Mouse (Mus musculus) heart, postnatal 0 days (tissue): ENCODE data around the gene Clec10a. TPM values are rescaled to one million over a fixed set of nuclear protein-coding genes. Genes with fewer than 3 reads are reported as not detected.

Experiments used
- ATAC-seq: fragments of 200-750 bp; cut with Nextera tagmentation; 2 replicates; pipeline ENCODE4 v1.8.0; 2017; ENCODE audit warnings: low read depth, moderate number of reproducible peaks, moderate library complexity; ENCODE audit not compliant: insufficient read depth
- DNase-seq: peaks from one replicate; pipeline ENCODE4 v3.0.0-alpha.2; 2016; ENCODE audit warnings: low spot score
- H3K27ac ChIP-seq: fragments of 300-500 bp; sonication (generic); 2 replicates; pipeline ENCODE4 v1.5.1; 2014; ENCODE audit warnings: low read depth, mild to moderate bottlenecking
- H3K27me3 ChIP-seq: fragments of 300-500 bp; sonication (generic); 2 replicates; pipeline ENCODE4 v1.6.1; 2014; ENCODE audit warnings: low read length, mixed read lengths; ENCODE audit not compliant: control insufficient read depth, insufficient read depth
- H3K36me3 ChIP-seq: fragments of 300-500 bp; sonication (generic); replicated peaks from 2 replicates; pipeline ENCODE4 v1.6.1; 2014; ENCODE audit warnings: low read length, mixed read lengths; ENCODE audit not compliant: control insufficient read depth, insufficient read depth
- H3K4me1 ChIP-seq: fragments of 300-500 bp; sonication (generic); 2 replicates; pipeline ENCODE4 v1.6.1; 2014; ENCODE audit warnings: antibody characterized with exemption; ENCODE audit not compliant: control insufficient read depth, insufficient read depth
- H3K4me2 ChIP-seq: fragments of 300-500 bp; sonication (generic); 2 replicates; pipeline ENCODE4 v1.6.1; 2014; ENCODE audit warnings: low read depth, mild to moderate bottlenecking, low read length, moderate library complexity
- H3K4me3 ChIP-seq: fragments of 300-500 bp; sonication (generic); 2 replicates; pipeline ENCODE4 v1.5.1; 2014; ENCODE audit warnings: low read depth, low read length
- H3K9ac ChIP-seq: fragments of 300-500 bp; sonication (generic); replicated peaks from 2 replicates; pipeline ENCODE4 v1.6.1; 2014; ENCODE audit warnings: low read depth, low read length, mixed read lengths
- H3K9me3 ChIP-seq: fragments of 300-500 bp; sonication (generic); replicated peaks from 2 replicates; pipeline ENCODE4 v1.6.1; 2016; ENCODE audit warnings: low read length; ENCODE audit not compliant: control insufficient read depth
- CTCF ChIP-seq: IDR thresholded peaks from 2 replicates; pipeline ENCODE4 v1.5.1; 2016; ENCODE audit warnings: antibody characterized with exemption, control low read depth, low read depth
- EP300 ChIP-seq: IDR thresholded peaks from 2 replicates; pipeline ENCODE4 v1.6.1; 2016; ENCODE audit warnings: antibody characterized with exemption, low read depth
- WGBS: fragments of 180-500 bp; shearing (Covaris S2); extraction: QIAGEN DNeasy Blood & Tissue Kit; methylation state at CpG from one replicate; pipeline ENCODE4 v1.1.7; 2014; 5-methylcytosine and 5-hydroxymethylcytosine counted together
- polyA plus RNA-seq: library from polyadenylated mRNA; unstranded; fragments of >200 nt; fragmentation: Nextera tagmentation; extraction: Ambion mirVana; gene quantifications from 2 replicates; pipeline ENCODE4 v1.2.1, GENCODE M21; 2015
- total RNA-seq: library from RNA; depleted of rRNA; stranded (reverse); fragments of >200 nt; gene quantifications from 2 replicates; pipeline ENCODE4 v1.2.3, GENCODE M21; 2014; ENCODE audit warnings: low replicate concordance

Gene Clec10a
- total and polyA plus RNA-seq, 2 experiments from 2014 or later: 0.45 TPM; not detected in 1

DNA sequence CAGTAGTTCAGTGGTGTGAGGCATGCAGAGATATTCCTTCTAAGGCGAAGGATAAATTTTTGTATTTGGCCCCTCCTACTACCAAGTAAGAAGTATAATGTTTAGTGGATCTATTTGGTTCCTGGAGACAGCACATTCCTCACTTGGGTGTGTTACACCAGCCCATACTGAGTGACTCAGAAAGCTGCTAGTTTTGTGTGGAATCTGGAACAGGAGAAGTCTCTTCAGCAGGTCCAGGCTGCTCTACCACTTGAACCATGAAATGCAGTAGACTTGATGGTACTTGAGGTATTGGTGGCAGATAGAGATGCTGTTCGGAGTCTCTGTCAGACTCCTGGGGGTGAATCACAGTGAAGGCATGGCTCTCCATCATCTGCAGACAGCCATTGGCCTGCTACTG is 54.7 kb downstream of the Clec10a start:
- ATAC-seq (no peak), DNase-seq (no peak)
- TF ChIP-seq CTCF: no peak
- no peak for TF ChIP-seq EP300
- Histone ChIP-seq H3K4me1 (0 out of 2 replicates have a peak, but pooled peaks cover 7% of the 10 kb centered on the region), H3K4me2 (no peak overlapping the region), H3K4me3 (no peak overlapping the region), H3K36me3 (no peaks in the 10 kb centered on the region), H3K27me3 (peaks cover 42% of the 10 kb centered on the region), H3K9ac (no peak overlapping the region), H3K9me3 (no peaks in the 10 kb centered on the region), H3K27ac (no peak overlapping the region)
- WGBS: 84% methylated on average over 2 of the region's 2 CpGs

GRCm38 (mm10) chr11:70211972-70212371 is 56.0 kb downstream of the Clec10a start:
- no peaks in the 10 kb centered on the region for H3K9me3 ChIP-seq
- ATAC-seq: no peak
- no peak overlapping the region for H3K4me3 ChIP-seq
- H3K27me3 ChIP-seq: peaks cover 52% of the 10 kb centered on the region
- no peak overlapping the region for H3K4me2 ChIP-seq
- no peak overlapping the region for H3K27ac ChIP-seq
- no peaks in the 10 kb centered on the region for H3K36me3 ChIP-seq
- DNase-seq: no peak
- H3K4me1 ChIP-seq: 0 out of 2 replicates have a peak, but pooled peaks cover 7% of the 10 kb centered on the region
- 61% methylated on average over 6 of the region's 6 CpGs for WGBS
- no peak overlapping the region for H3K9ac ChIP-seq
- TF ChIP-seq CTCF (no peak), EP300 (no peak)

- no peaks in the 10 kb centered on the region for H3K9me3 ChIP-seq
- no peaks in the 10 kb centered on the region for H3K36me3 ChIP-seq
- TF ChIP-seq CTCF (no peak), EP300 (no peak)
- H3K9ac ChIP-seq: no peak within 1 kb of the TSS
- 56% methylated on average over 6 of the region's 6 CpGs for WGBS
- H3K27me3 ChIP-seq: peaks cover 52% of the 10 kb centered on the region
- H3K4me1 ChIP-seq: 0 out of 2 replicates have a peak, but pooled peaks cover 7% of the 10 kb centered on the region
- H3K27ac ChIP-seq: no peak within 1 kb of the TSS
- peak within 1 kb of the TSS; percentile 61 for H3K4me2 ChIP-seq
- ATAC-seq: no peak
- DNase-seq: no peak
- 0 out of 2 replicates have a peak within 1 kb of the TSS, but pooled peaks have one; percentile 37 for H3K4me3 ChIP-seq
Observed at GRCm38 (mm10) chr11:70212423-70212822, 56.4 kb downstream of the Clec10a start, which contains the start of gene Slc16a11. Slc16a11 (plus strand) TSS chr11:70212752.

- no peak overlapping the region for H3K4me3 ChIP-seq
- peak; percentile 43; the same call in 1 of the 2 replicates for ATAC-seq
- WGBS: 15% methylated on average over 9 of the region's 9 CpGs
Observed at GRCm38 (mm10) chr11:70212896-70213295, 56.9 kb downstream of the Clec10a start.

DNA sequence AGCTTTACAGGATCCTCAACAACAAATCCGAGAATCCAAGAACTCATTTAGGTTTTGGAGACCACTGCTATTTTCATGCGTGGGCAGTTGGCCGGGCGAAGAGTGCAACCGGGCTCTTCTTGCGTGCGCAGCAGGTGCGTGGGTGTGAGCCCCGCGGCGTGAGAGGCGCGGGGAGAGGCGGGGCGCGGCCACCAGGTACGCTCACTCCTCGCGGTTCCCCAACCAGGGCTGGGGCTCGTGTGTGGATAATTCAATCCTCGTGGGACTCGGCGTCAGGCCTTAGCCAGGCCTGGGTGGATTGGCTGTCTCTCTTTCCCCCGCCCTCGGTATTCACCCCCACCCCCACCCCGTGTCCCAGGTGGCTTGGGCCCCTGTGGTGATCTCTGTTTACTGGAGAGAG is 57.7 kb downstream of the Clec10a start:
- TF ChIP-seq EP300: no peak
- no peak for TF ChIP-seq CTCF
- H3K9me3 ChIP-seq: no peaks in the 10 kb centered on the region
- H3K27ac ChIP-seq: no peak overlapping the region
- DNase-seq (no peak), ATAC-seq (no peak)
- H3K27me3 ChIP-seq: peaks cover 52% of the 10 kb centered on the region
- peak overlapping the region; percentile 61 for H3K4me2 ChIP-seq
- 9% methylated on average over 26 of the region's 26 CpGs for WGBS
- peak overlapping the region; percentile 37; the same call in 1 of the 2 replicates for H3K4me3 ChIP-seq
- no peaks in the 10 kb centered on the region for H3K36me3 ChIP-seq
- H3K4me1 ChIP-seq: 0 out of 2 replicates have a peak, but pooled peaks cover 7% of the 10 kb centered on the region
- H3K9ac ChIP-seq: 0 out of 2 replicates have a peak overlapping the region, but pooled peaks have one; percentile 35

More at GRCm38 (mm10) chr11:70212896-70213295, 56.9 kb downstream of the Clec10a start:
- Histone ChIP-seq H3K4me2 (no peak overlapping the region), H3K36me3 (no peaks in the 10 kb centered on the region), H3K27me3 (peaks cover 52% of the 10 kb centered on the region), H3K27ac (no peak overlapping the region), H3K4me1 (0 out of 2 replicates have a peak, but pooled peaks cover 7% of the 10 kb centered on the region), H3K9ac (no peak overlapping the region), H3K9me3 (no peaks in the 10 kb centered on the region)
- DNase-seq: peak; percentile 68
- TF ChIP-seq CTCF (peak; percentile 77), EP300 (no peak)
